Mouse (Mus musculus) intestine, embryonic 16.5 days (tissue): ENCODE data around the gene Tas2r104. TPM values are rescaled to one million over a fixed set of nuclear protein-coding genes. Genes with fewer than 3 reads are reported as not detected.

ENCODE experiments used
- ATAC-seq: fragments of 200-750 bp; cut with Nextera tagmentation; 2 replicates; pipeline ENCODE4 v1.8.0; 2017; ENCODE audit warnings: moderate TSS enrichment, moderate library complexity
- H3K27ac ChIP-seq: fragments of 300-500 bp; sonication (generic); 2 replicates; pipeline ENCODE4 v1.5.1; 2014; ENCODE audit warnings: mild to moderate bottlenecking, low read length
- H3K27me3 ChIP-seq: fragments of 300-500 bp; sonication (generic); replicated peaks from 2 replicates; pipeline ENCODE4 v1.6.1; 2014; ENCODE audit warnings: low read length, control low read depth, mixed read lengths; ENCODE audit not compliant: control insufficient read depth, insufficient read depth
- H3K36me3 ChIP-seq: fragments of 300-500 bp; sonication (generic); 2 replicates; pipeline ENCODE4 v1.6.1; 2014; ENCODE audit warnings: low read length, control low read depth; ENCODE audit not compliant: control insufficient read depth, insufficient read depth
- H3K4me1 ChIP-seq: fragments of 300-500 bp; sonication (generic); 2 replicates; pipeline ENCODE4 v1.6.1; 2014; ENCODE audit warnings: low read length, control low read depth, mixed read lengths; ENCODE audit not compliant: control insufficient read depth, insufficient read depth
- H3K4me2 ChIP-seq: fragments of 300-500 bp; sonication (generic); 2 replicates; pipeline ENCODE4 v1.6.1; 2014; ENCODE audit warnings: low read depth, low read length, control low read depth
- H3K4me3 ChIP-seq: fragments of 300-500 bp; sonication (generic); 2 replicates; pipeline ENCODE4 v1.5.1; 2014; ENCODE audit warnings: mild to moderate bottlenecking, low read length
- H3K9ac ChIP-seq: fragments of 300-500 bp; sonication (generic); 2 replicates; pipeline ENCODE4 v1.6.1; 2014; ENCODE audit warnings: low read depth, low read length
- H3K9me3 ChIP-seq: fragments of 300-500 bp; sonication (generic); 2 replicates; pipeline ENCODE4 v1.6.1; 2016; ENCODE audit warnings: low read length, control low read depth; ENCODE audit not compliant: control insufficient read depth
- WGBS: fragments of 180-500 bp; shearing (Covaris S2); extraction: QIAGEN DNeasy Blood & Tissue Kit; methylation state at CpG from one replicate; pipeline ENCODE4 v1.1.7; 2014; 5-methylcytosine and 5-hydroxymethylcytosine counted together
- polyA plus RNA-seq: library from polyadenylated mRNA; unstranded; fragments of >200 nt; fragmentation: Nextera tagmentation; extraction: Ambion mirVana; gene quantifications from 2 replicates; pipeline ENCODE4 v1.2.1, GENCODE M21; 2015

Gene Tas2r104
- polyA plus RNA-seq, result not detected in 2 replicates

DNA sequence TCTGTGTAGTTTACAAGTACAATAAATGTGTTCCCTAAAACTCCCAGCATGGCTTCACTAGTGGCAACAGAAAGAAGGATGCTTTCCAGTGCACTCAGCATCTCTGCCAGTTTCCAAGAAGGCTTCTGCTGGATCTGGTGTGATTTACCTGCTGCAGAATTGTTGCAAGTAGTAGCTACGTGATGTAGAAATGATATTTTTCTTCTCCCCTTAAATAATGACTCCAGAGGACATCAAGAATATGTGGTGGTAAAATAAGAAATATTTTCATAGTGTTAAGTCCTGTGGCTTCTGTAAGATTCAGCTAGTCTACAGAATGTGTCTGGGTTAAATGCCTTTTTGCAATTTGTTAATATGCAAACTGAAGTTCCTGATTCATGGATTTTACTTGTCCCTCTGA is at the start of gene Tas2r104:
Gene Tas2r104 (minus strand): TSS at position 101 of the 400 bp plus-strand sequence.
- no peak within 1 kb of the TSS for H3K27ac ChIP-seq
- H3K27me3 ChIP-seq, result no peaks in the 10 kb centered on the region
- H3K4me3 ChIP-seq, result no peak within 1 kb of the TSS
- no peak for ATAC-seq
- WGBS, result 61% methylated on average over 1 of the region's 1 CpGs
- no peaks in the 10 kb centered on the region for H3K36me3 ChIP-seq
- H3K9ac ChIP-seq, result no peak within 1 kb of the TSS
- no peaks in the 10 kb centered on the region for H3K4me1 ChIP-seq
- H3K4me2 ChIP-seq, result no peak within 1 kb of the TSS
- H3K9me3 ChIP-seq, result no peaks in the 10 kb centered on the region

DNA sequence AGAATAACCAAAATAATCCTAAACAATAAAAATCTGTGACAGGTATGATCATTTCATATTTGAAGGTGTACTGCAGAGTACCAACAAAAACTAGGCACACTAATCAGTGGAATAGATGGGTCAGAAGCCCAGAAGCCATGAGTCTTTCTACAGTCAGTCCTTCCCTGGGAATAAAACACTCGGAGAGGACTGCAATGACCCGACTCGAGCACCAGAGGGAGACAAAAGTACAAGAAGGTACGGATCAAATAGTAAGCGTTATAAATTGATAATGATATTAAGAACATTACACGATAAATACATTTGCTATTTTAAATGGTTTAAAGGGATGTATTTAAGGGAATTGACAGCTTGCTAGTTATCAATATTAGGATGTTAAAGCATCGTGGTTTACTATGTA is 27.3 kb upstream of the Tas2r104 start:
- WGBS, result 45% methylated on average over 7 of the region's 7 CpGs
- H3K4me3 ChIP-seq, result no peak overlapping the region
- no peaks in the 10 kb centered on the region for H3K27me3 ChIP-seq
- no peak overlapping the region for H3K27ac ChIP-seq
- no peak overlapping the region for H3K9ac ChIP-seq
- no peak for ATAC-seq
- no peaks in the 10 kb centered on the region for H3K9me3 ChIP-seq
- no peak overlapping the region for H3K4me2 ChIP-seq
- H3K4me1 ChIP-seq, result no peaks in the 10 kb centered on the region
- no peaks in the 10 kb centered on the region for H3K36me3 ChIP-seq

DNA sequence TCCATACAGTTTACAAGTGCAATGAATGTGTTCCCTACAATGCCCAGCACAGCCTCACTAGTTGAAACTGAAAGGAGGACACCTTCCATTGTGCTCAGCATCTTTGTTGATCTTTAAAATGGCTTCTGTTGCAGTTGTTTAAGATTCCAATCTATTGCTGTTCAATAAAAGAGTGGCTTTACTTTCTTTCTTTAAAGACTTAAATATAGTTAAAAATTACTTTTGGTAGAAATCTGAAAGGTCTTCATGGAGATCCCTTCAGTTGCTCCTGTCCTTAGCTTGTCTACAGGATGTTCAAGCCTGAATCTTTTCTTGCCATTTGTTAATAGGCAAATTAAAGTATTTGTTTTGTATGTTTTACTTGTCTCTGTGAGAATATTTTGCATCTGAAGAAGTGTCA is 4.4 kb upstream of the Tas2r104 start, which contains the start of gene Tas2r114:
Gene Tas2r114 (minus strand): TSS at position 101 of the 400 bp plus-strand sequence.
- Histone ChIP-seq H3K4me2 (no peak within 1 kb of the TSS), H3K36me3 (no peaks in the 10 kb centered on the region), H3K9me3 (no peaks in the 10 kb centered on the region), H3K4me3 (no peak within 1 kb of the TSS), H3K9ac (no peak within 1 kb of the TSS), H3K27me3 (no peaks in the 10 kb centered on the region), H3K4me1 (no peaks in the 10 kb centered on the region), H3K27ac (no peak within 1 kb of the TSS)
- no peak for ATAC-seq

DNA sequence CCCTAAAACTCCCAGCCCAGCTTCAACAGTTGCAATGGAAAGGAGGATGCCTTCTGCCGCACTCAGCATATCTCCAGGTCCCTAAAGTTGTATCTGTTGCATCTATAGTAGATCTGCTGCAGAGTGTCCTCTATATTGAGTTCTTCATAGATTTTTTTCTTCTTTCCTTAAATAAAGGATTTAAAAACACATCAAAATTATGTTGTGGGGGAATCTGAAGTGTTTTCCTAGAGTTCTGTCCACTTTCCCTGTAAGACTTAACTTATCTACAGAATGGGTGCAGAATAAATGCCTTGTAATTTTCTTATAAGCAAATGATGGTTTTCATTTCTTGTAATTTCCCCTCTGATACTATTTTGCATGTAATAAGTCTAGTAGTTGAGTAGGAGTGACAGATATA is 1.9 kb upstream of the Tas2r104 start, which contains the start of gene Tas2r105:
Gene Tas2r105 (minus strand): TSS at position 101 of the 400 bp plus-strand sequence.
- Histone ChIP-seq H3K9me3 (no peaks in the 10 kb centered on the region), H3K27ac (no peak within 1 kb of the TSS), H3K9ac (no peak within 1 kb of the TSS), H3K36me3 (no peaks in the 10 kb centered on the region), H3K4me2 (no peak within 1 kb of the TSS), H3K4me3 (no peak within 1 kb of the TSS), H3K4me1 (no peaks in the 10 kb centered on the region), H3K27me3 (no peaks in the 10 kb centered on the region)
- ATAC-seq, result no peak
- WGBS, result 81% methylated on average over 1 of the region's 1 CpGs

DNA sequence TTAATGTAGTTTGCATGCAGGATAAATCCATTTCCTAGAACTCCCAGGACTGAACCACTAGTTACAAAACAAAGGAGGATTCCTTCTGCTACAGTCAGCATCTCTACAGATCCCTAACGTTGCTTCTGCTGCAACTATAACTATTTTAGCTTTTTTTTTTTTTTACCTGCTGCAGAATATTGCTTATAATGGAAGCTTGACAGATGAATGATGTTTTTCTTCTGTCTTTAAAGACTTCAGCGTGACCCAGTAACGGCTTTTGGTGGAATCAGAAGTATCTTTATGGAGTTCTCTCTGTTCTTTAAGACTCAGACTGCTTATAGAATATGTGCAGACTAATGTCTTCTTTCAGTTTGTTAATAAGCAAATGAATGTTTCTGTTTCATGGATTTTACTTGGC is 6.8 kb downstream of the Tas2r104 start, which contains the start of gene Tas2r106:
Gene Tas2r106 (minus strand): TSS at position 101 of the 400 bp plus-strand sequence.
- Histone ChIP-seq H3K4me2 (no peak within 1 kb of the TSS), H3K4me1 (no peaks in the 10 kb centered on the region), H3K36me3 (no peaks in the 10 kb centered on the region), H3K27me3 (no peaks in the 10 kb centered on the region), H3K9me3 (no peaks in the 10 kb centered on the region), H3K27ac (no peak within 1 kb of the TSS), H3K4me3 (no peak within 1 kb of the TSS), H3K9ac (no peak within 1 kb of the TSS)
- WGBS, result 65% methylated on average over 3 of the region's 3 CpGs
- ATAC-seq, result no peak

DNA sequence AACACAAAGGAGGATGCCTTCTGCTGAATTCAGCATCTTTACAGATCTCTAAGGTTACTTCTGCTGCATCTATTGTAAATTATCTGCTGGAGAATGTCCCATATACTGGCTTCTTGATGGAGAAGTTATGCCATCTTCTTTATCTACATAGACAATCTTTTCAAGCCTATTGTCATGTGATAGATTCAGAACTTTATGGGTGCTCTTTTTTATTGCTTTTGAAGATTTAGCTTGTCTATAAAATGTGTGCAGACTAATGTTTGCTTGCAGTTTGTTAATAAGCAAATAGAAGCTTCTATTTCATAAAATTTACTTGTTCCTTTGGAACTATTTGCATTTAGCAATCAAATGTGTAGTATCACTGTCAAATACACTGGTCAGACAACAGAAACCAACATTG is 25.5 kb downstream of the Tas2r104 start, which contains the start of gene Tas2r107:
Gene Tas2r107 (minus strand): TSS at position 101 of the 400 bp plus-strand sequence.
- H3K9ac ChIP-seq, result no peak within 1 kb of the TSS
- H3K4me3 ChIP-seq, result no peak within 1 kb of the TSS
- H3K27ac ChIP-seq, result no peak within 1 kb of the TSS
- H3K27me3 ChIP-seq, result no peaks in the 10 kb centered on the region
- no peaks in the 10 kb centered on the region for H3K4me1 ChIP-seq
- ATAC-seq, result no peak
- H3K9me3 ChIP-seq, result no peaks in the 10 kb centered on the region
- no peaks in the 10 kb centered on the region for H3K36me3 ChIP-seq
- H3K4me2 ChIP-seq, result no peak within 1 kb of the TSS

Other genes starting within 250 kb of the Tas2r104 start
- gene 5430401F13Rik, start 199.3 kb downstream of the Tas2r104 start, polyA plus RNA-seq, result not detected in 2 replicates
- not detected in 2 replicates for gene Gm6619, start 199.3 kb downstream of the Tas2r104 start, polyA plus RNA-seq
- not detected in 2 replicates for gene Tas2r130, start 54.8 kb downstream of the Tas2r104 start, polyA plus RNA-seq
- gene Tas2r107, start 25.6 kb downstream of the Tas2r104 start, polyA plus RNA-seq, result not detected in 2 replicates
- not detected in 2 replicates for gene Tas2r106, start 6.9 kb downstream of the Tas2r104 start, polyA plus RNA-seq
- gene Tas2r105, start 1.8 kb upstream of the Tas2r104 start, polyA plus RNA-seq, result not detected in 2 replicates
- gene Tas2r114, start 4.3 kb upstream of the Tas2r104 start, polyA plus RNA-seq, result not detected in 2 replicates